Mouse (Mus musculus) induced T-regulatory cell, adult 2 months (primary cell): ENCODE measurements around the gene Elavl1.
"Not testable (repeated sequence)": the region's sequence is repeated elsewhere in the genome, so short reads cannot be mapped to it uniquely, and the experiment has no call there.

Source experiments
- DNase-seq: peaks from one replicate; pipeline ENCODE4 v3.0.0-alpha.2; 2012; ENCODE audit warnings: low read depth

Elavl1 gene

GRCm38 (mm10) chr8:4257350-4257749 is 67.9 kb downstream of the Elavl1 start:
- no peak for DNase-seq

- no peak for DNase-seq
Observed at GRCm38 (mm10) chr8:4256911-4257310, 68.3 kb downstream of the Elavl1 start.

GRCm38 (mm10) chr8:4255471-4255870 is 69.7 kb downstream of the Elavl1 start:
- not testable (repeated sequence) for DNase-seq

GRCm38 (mm10) chr8:4254001-4254400 is 71.2 kb downstream of the Elavl1 start:
- DNase-seq: no peak

- peak; percentile 99 for DNase-seq
Observed at GRCm38 (mm10) chr8:4252934-4253841, 72.0 kb downstream of the Elavl1 start, which contains the start of gene Snapc2. Gene Snapc2 (plus strand): TSS chr8:4253080.

- DNase-seq: no peak
Observed at GRCm38 (mm10) chr8:4252116-4252760, 73.0 kb downstream of the Elavl1 start.

- DNase-seq: peak; percentile 89
Observed at GRCm38 (mm10) chr8:4250306-4250970, 74.8 kb downstream of the Elavl1 start.

GRCm38 (mm10) chr8:4249213-4249612 is 76.0 kb downstream of the Elavl1 start:
- no peak for DNase-seq

GRCm38 (mm10) chr8:4247951-4248540 is 77.2 kb downstream of the Elavl1 start, which contains the start of gene Tgfbr3l:
Gene Tgfbr3l (plus strand): TSS chr8:4248214.
- no peak for DNase-seq

- DNase-seq: no peak
Observed at GRCm38 (mm10) chr8:4247241-4247640, 78.0 kb downstream of the Elavl1 start.

GRCm38 (mm10) chr8:4245737-4246136 is 79.5 kb downstream of the Elavl1 start:
- no peak for DNase-seq

GRCm38 (mm10) chr8:4245061-4245460 is 80.2 kb downstream of the Elavl1 start:
- no peak for DNase-seq

GRCm38 (mm10) chr8:4239193-4239890 is 85.9 kb downstream of the Elavl1 start:
- no peak for DNase-seq

- DNase-seq: peak; percentile 100
Observed at GRCm38 (mm10) chr8:4238434-4239192, 86.6 kb downstream of the Elavl1 start, which contains the start of the genes Map2k7 and Gm49320. Gene Map2k7 (plus strand): TSS chr8:4238740. Gene Gm49320 (plus strand): TSS chr8:4238865.

GRCm38 (mm10) chr8:4237814-4238433 is 87.3 kb downstream of the Elavl1 start:
- DNase-seq: no peak
